Mouse (Mus musculus) limb, embryonic 14.5 days (tissue): ENCODE results near the gene Mcu. TPM values are rescaled to one million over a fixed set of nuclear protein-coding genes. Genes with fewer than 3 reads are reported as not detected.
A peak's percentile ranks its signal among the peaks of the same experiment; 100 is the strongest.

Source experiments
- ATAC-seq: fragments of 200-750 bp; cut with Nextera tagmentation; 2 replicates; pipeline ENCODE4 v1.8.0; 2017; ENCODE audit warnings: low read depth, moderate number of reproducible peaks, moderate TSS enrichment; ENCODE audit not compliant: low FRiP score
- DNase-seq: peaks from one replicate; pipeline ENCODE4 v3.0.0-alpha.2; 2015; ENCODE audit warnings: low spot score
- H3K27ac ChIP-seq: fragments of 300-500 bp; sonication (generic); replicated peaks from 2 replicates; pipeline ENCODE4 v1.5.1; 2014; ENCODE audit warnings: low read depth, mild to moderate bottlenecking, low read length, moderate library complexity, mixed read lengths
- H3K27me3 ChIP-seq: fragments of 300-500 bp; sonication (generic); 2 replicates; pipeline ENCODE4 v1.6.1; 2014; ENCODE audit warnings: low read length, mixed read lengths; ENCODE audit not compliant: control insufficient read depth, insufficient read depth
- H3K36me3 ChIP-seq: fragments of 300-500 bp; sonication (generic); 2 replicates; pipeline ENCODE4 v1.6.1; 2014; ENCODE audit warnings: mild to moderate bottlenecking, low read length, moderate library complexity, mixed read lengths; ENCODE audit not compliant: control insufficient read depth, insufficient read depth
- H3K4me1 ChIP-seq: fragments of 300-500 bp; sonication (generic); 2 replicates; pipeline ENCODE4 v1.6.1; 2014; ENCODE audit warnings: antibody characterized with exemption, low read length, mixed read lengths; ENCODE audit not compliant: control insufficient read depth, insufficient read depth
- H3K4me2 ChIP-seq: fragments of 300-500 bp; sonication (generic); replicated peaks from 2 replicates; pipeline ENCODE4 v1.6.1; 2014; ENCODE audit warnings: low read depth, mild to moderate bottlenecking, low read length, moderate library complexity; ENCODE audit not compliant: severe bottlenecking
- H3K4me3 ChIP-seq: fragments of 300-500 bp; sonication (generic); replicated peaks from 2 replicates; pipeline ENCODE4 v1.5.1; 2014; ENCODE audit warnings: low read length
- H3K9ac ChIP-seq: fragments of 300-500 bp; sonication (generic); 2 replicates; pipeline ENCODE4 v1.6.1; 2014; ENCODE audit warnings: mild to moderate bottlenecking, low read depth, low read length, moderate library complexity; ENCODE audit not compliant: severe bottlenecking
- H3K9me3 ChIP-seq: fragments of 300-500 bp; sonication (generic); 2 replicates; pipeline ENCODE4 v1.6.1; 2016; ENCODE audit warnings: low read length; ENCODE audit not compliant: control insufficient read depth
- POLR2A ChIP-seq: fragments of 200-500 bp; IDR thresholded peaks from 2 replicates; pipeline ENCODE4 v1.8.0; 2012; ENCODE audit warnings: inconsistent platforms, mild to moderate bottlenecking, moderate library complexity, borderline replicate concordance; ENCODE audit not compliant: insufficient read depth, insufficient read length; ENCODE audit errors: extremely low read depth
- WGBS: fragments of 180-500 bp; shearing (Covaris S2); extraction: QIAGEN DNeasy Blood & Tissue Kit; methylation state at CpG from one replicate; pipeline ENCODE4 v1.1.7; 2014; 5-methylcytosine and 5-hydroxymethylcytosine counted together
- polyA plus RNA-seq, 2 experiments: library from polyadenylated mRNA; depleted of rRNA in 1 of 2; stranded (reverse) in 1 of 2; unstranded in 1 of 2; fragments of >200 nt; fragmentation: Nextera tagmentation in 1 of 2; extraction: Ambion mirVana in 1 of 2; gene quantifications; 2 replicates each; pipeline versions ENCODE4 v1.2.1 to v1.2.3; 2012 to 2014

Mcu gene
- polyA plus RNA-seq, 2 experiments: 34.5 to 54.2 TPM

- DNase-seq (no peak), ATAC-seq (no peak)
- Histone ChIP-seq H3K36me3 (no peaks in the 10 kb centered on the region), H3K4me1 (peaks cover 20% of the 10 kb centered on the region), H3K27me3 (no peaks in the 10 kb centered on the region), H3K27ac (no peak overlapping the region), H3K4me2 (no peak overlapping the region), H3K9me3 (no peaks in the 10 kb centered on the region), H3K9ac (no peak overlapping the region), H3K4me3 (no peak overlapping the region)
- TF ChIP-seq POLR2A: no peak
- 91% methylated on average over 3 of the region's 3 CpGs for WGBS
Measured at GRCm38 (mm10) chr10:59579645-59580044, 36.8 kb downstream of the Mcu start.

- DNase-seq: peak; percentile 55
- H3K4me1 ChIP-seq: peaks cover 20% of the 10 kb centered on the region
- no peaks in the 10 kb centered on the region for H3K27me3 ChIP-seq
Measured at GRCm38 (mm10) chr10:59577871-59578801, 38.4 kb downstream of the Mcu start.

GRCm38 (mm10) chr10:59576305-59576704, 40.2 kb downstream of the Mcu start:
- WGBS: 23% methylated on average over 5 of the region's 5 CpGs
- no peaks in the 10 kb centered on the region; the same call in 1 of the 2 replicates for H3K36me3 ChIP-seq
- peak overlapping the region; percentile 39; the same call in 1 of the 2 replicates for H3K27ac ChIP-seq
- no peaks in the 10 kb centered on the region for H3K27me3 ChIP-seq
- peaks cover 11% of the 10 kb centered on the region; the same call in 1 of the 2 replicates for H3K9me3 ChIP-seq
- TF ChIP-seq POLR2A: no peak
- H3K4me1 ChIP-seq: peaks cover 26% of the 10 kb centered on the region
- H3K4me2 ChIP-seq: no peak overlapping the region
- no peak overlapping the region for H3K4me3 ChIP-seq
- no peak for ATAC-seq
- no peak for DNase-seq
- H3K9ac ChIP-seq: no peak overlapping the region

More at GRCm38 (mm10) chr10:59577871-59578801, 38.4 kb downstream of the Mcu start:
- TF ChIP-seq POLR2A: no peak
- peak; percentile 72 for ATAC-seq
- Histone ChIP-seq H3K9ac (no peak overlapping the region), H3K4me2 (no peak overlapping the region), H3K27ac (peak overlapping the region; percentile 9; the same call in 1 of the 2 replicates), H3K36me3 (no peaks in the 10 kb centered on the region; the same call in 1 of the 2 replicates), H3K9me3 (peaks cover 8% of the 10 kb centered on the region; the same call in 1 of the 2 replicates), H3K4me3 (no peak overlapping the region)
- WGBS: 40% methylated on average over 12 of the region's 12 CpGs

GRCm38 (mm10) chr10:59571964-59572363, 44.5 kb downstream of the Mcu start:
- H3K9ac ChIP-seq: no peak overlapping the region
- no peak for DNase-seq
- H3K36me3 ChIP-seq: peaks cover 4% of the 10 kb centered on the region; the same call in 1 of the 2 replicates
- 0 out of 2 replicates have a peak overlapping the region, but pooled peaks have one; percentile 19 for H3K27ac ChIP-seq
- H3K4me3 ChIP-seq: no peak overlapping the region
- WGBS: 81% methylated on average over 5 of the region's 5 CpGs
- no peak overlapping the region for H3K4me2 ChIP-seq
- H3K27me3 ChIP-seq: no peaks in the 10 kb centered on the region
- TF ChIP-seq POLR2A: no peak
- H3K9me3 ChIP-seq: peaks cover 11% of the 10 kb centered on the region; the same call in 1 of the 2 replicates
- H3K4me1 ChIP-seq: peaks cover 41% of the 10 kb centered on the region
- no peak for ATAC-seq

- Histone ChIP-seq H3K36me3 (peaks cover 4% of the 10 kb centered on the region; the same call in 1 of the 2 replicates), H3K4me2 (no peak overlapping the region), H3K4me1 (peaks cover 41% of the 10 kb centered on the region), H3K4me3 (no peak overlapping the region), H3K9ac (no peak overlapping the region), H3K27me3 (no peaks in the 10 kb centered on the region), H3K27ac (0 out of 2 replicates have a peak overlapping the region, but pooled peaks have one; percentile 8), H3K9me3 (peaks cover 11% of the 10 kb centered on the region; the same call in 1 of the 2 replicates)
- ATAC-seq (no peak), DNase-seq (no peak)
- WGBS: 92% methylated on average over 4 of the region's 4 CpGs
- no peak for TF ChIP-seq POLR2A
Measured at GRCm38 (mm10) chr10:59571273-59571672, 45.2 kb downstream of the Mcu start.
